ENCODE assay signal across 7 mouse cellular contexts in the genomic region with DNA sequence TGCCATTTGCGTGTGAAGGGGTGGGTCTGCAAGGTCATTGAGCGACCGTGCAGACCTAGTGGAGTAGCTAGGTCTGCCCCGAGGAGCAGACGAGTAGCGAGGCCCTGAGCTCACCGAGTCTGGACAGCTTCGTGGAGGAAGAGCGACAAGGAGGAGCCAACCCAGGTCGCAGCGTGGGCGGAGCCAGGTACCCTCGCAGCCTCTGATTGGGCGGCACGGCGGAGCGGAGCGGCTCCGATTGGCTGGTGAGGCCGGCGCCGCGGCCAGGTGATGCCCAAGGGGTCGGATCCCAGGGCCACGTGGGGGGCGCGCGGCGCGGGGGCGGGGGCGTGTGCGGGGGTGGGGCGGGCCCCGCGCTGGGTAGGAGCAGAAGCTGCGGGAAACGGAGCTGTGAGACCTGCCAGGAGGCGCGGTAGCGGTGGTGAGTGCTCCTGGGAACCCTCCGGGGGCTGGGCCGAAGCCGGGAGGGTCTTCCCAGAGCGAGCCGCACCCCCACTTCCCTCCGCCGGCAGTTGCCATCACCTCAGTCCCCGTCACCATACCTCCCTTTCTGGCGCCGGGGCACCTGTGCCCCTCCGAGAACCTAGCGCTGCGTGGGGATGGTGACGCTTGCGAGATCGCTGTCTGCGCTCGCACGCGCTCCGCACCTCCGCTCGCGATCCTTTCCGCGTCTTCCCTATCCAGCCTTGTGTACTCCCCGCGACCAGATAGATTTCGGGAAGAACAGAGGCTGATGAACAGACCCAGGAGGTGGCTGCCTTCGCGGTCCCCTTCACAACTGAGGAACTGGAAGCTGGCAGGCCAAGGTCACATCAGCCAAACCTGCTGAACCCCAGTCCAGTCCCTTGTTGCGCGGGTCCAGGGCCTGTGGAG. TPM values are rescaled to one million over a fixed set of nuclear protein-coding genes. Genes with fewer than 3 reads are reported as not detected.
DNase-seq lines count a peak whose midpoint lies in the region; ATAC-seq lines count a peak whose summit lies in the region.

A gene (plus strand): TSS at position 316 of the 873 bp plus-strand sequence.
A gene (plus strand): TSS at position 348 of the 873 bp plus-strand sequence.

- peak; percentile 68 for DNase-seq in adrenal gland, adult 8-10 months
- DNase-seq in gastrocnemius, postnatal 10 days: peak; percentile 42
- DNase-seq in left cerebral cortex, postnatal 14 days (ENCODE audit: low spot score in 2 of 2): peak; percentile 91 to 92
- peak; percentile 33 for DNase-seq in skeletal muscle tissue, adult 2 months (ENCODE audit: low read depth, low spot score)

- ATAC-seq in common myeloid progenitor, adult 5-6 weeks (replicated peaks; ENCODE audit: low read depth, poor library complexity, severe bottlenecking): peak; percentile 82
- ATAC-seq in inflammation-experienced regulatory T-cells, adult 6 months: peak; percentile 74
- ATAC-seq in megakaryocyte progenitor cell, adult 5-6 weeks (replicated peaks; ENCODE audit: poor library complexity): peak; percentile 82

- intact Hi-C loops in left cerebral cortex, postnatal 14 days (cut with DNase I): no loop called here

RNA-seq across cellular contexts. Expression of the first gene that starts in this region (rescaled TPM):
- 1 to 10 TPM; 2.5 to 4.7 (median 3.4) TPM for total RNA-seq in adrenal gland, adult 8-10 months (2022)
- 22.0 and 24.7 TPM in 2 replicates for total RNA-seq in common myeloid progenitor, adult 5-6 weeks (2017)
- under 1 TPM; 0.09 to 0.11 TPM for total RNA-seq in gastrocnemius, postnatal 10 days (2021)
- under 1 TPM; 0.16 to 0.53 (median 0.21) TPM for polyA plus RNA-seq in inflammation-experienced regulatory T-cells, adult 6 months (2017; shearing (Covaris generic))
- 10 to 100 TPM; 35.2 to 37.1 TPM for total RNA-seq in left cerebral cortex, postnatal 14 days (2021)
- 19.4 and 21.1 TPM in 2 replicates for total RNA-seq in megakaryocyte progenitor cell, adult 5-6 weeks (2015)
- total RNA-seq in megakaryocyte progenitor cell, adult 5-6 weeks (2017): 20.9 and 26.0 TPM in 2 replicates

RNA-seq across cellular contexts. Expression of the second gene that starts in this region (rescaled TPM):
- 1 to 10 TPM; 3.1 to 6.3 (median 4.0) TPM for total RNA-seq in adrenal gland, adult 8-10 months (2022)
- total RNA-seq in common myeloid progenitor, adult 5-6 weeks (2017): 5.5 and 6.5 TPM in 2 replicates
- total RNA-seq in gastrocnemius, postnatal 10 days (2021): under 1 TPM in 1 of 2 experiments, not detected in 1; 0.14 TPM
- polyA plus RNA-seq in inflammation-experienced regulatory T-cells, adult 6 months (2017; shearing (Covaris generic)): not detected
- total RNA-seq in left cerebral cortex, postnatal 14 days (2021): 10 to 100 TPM; 16.7 to 18.0 TPM
- total RNA-seq in megakaryocyte progenitor cell, adult 5-6 weeks (2015): 4.0 and 4.8 TPM in 2 replicates
- 4.6 and 5.1 TPM in 2 replicates for total RNA-seq in megakaryocyte progenitor cell, adult 5-6 weeks (2017)

Comparison
In these comparisons a context has a peak if more than half of its experiments do, and no peak if none do; other contexts are left out.
1. Peak in every context shown above with its lines: DNase-seq and ATAC-seq.
2. Peak in DNase-seq in gastrocnemius, postnatal 10 days; RNA of the genes that start here not detected or under 1 TPM.
3. Peak in ATAC-seq in inflammation-experienced regulatory T-cells, adult 6 months; RNA of the genes that start here not detected or under 1 TPM.
4. DNase-seq: peak in every context shown above with its lines; median percentile 92 in left cerebral cortex, postnatal 14 days; 68 in adrenal gland, adult 8-10 months; 42 in gastrocnemius, postnatal 10 days; 33 in skeletal muscle tissue, adult 2 months.